Mouse (Mus musculus) heart, adult 11 months (tissue): ENCODE results near the gene Pard6b.
A peak's percentile ranks its signal among the peaks of the same experiment; 100 is the strongest.

Source experiments
- DNase-seq: peaks from one replicate; pipeline ENCODE4 v3.0.0; 2022

Pard6b gene

GRCm38 (mm10) chr2:168065511-168065910, 15.3 kb upstream of the Pard6b start:
- DNase-seq, result no peak

- no peak for DNase-seq
These were observed 14.0 kb upstream of the Pard6b start for GRCm38 (mm10) chr2:168066783-168067182.

- DNase-seq, result peak; percentile 92
These were observed 10.4 kb upstream of the Pard6b start for GRCm38 (mm10) chr2:168070425-168070824.

- DNase-seq, result peak; percentile 97
These were observed 8.2 kb upstream of the Pard6b start for GRCm38 (mm10) chr2:168072436-168073131.

- no peak for DNase-seq
These were observed 7.1 kb upstream of the Pard6b start for GRCm38 (mm10) chr2:168073722-168074121.

GRCm38 (mm10) chr2:168074457-168074856, 6.3 kb upstream of the Pard6b start:
- DNase-seq, result no peak

- no peak for DNase-seq
These were observed 3.8 kb upstream of the Pard6b start for GRCm38 (mm10) chr2:168076840-168077576.

- DNase-seq, result no peak
These were observed 2.5 kb upstream of the Pard6b start for GRCm38 (mm10) chr2:168078107-168078830.

GRCm38 (mm10) chr2:168081299-168081932, 612 bp downstream of the Pard6b start:
- no peak for DNase-seq

GRCm38 (mm10) chr2:168081933-168082306, 1.1 kb downstream of the Pard6b start:
- no peak for DNase-seq

GRCm38 (mm10) chr2:168083593-168083992, 2.8 kb downstream of the Pard6b start:
- no peak for DNase-seq

- no peak for DNase-seq
These were observed 3.4 kb downstream of the Pard6b start for GRCm38 (mm10) chr2:168084228-168084627.

- no peak for DNase-seq
These were observed 4.9 kb downstream of the Pard6b start for GRCm38 (mm10) chr2:168085621-168086265.

GRCm38 (mm10) chr2:168086318-168086717, 5.5 kb downstream of the Pard6b start:
- DNase-seq, result no peak

- DNase-seq, result no peak
These were observed 6.0 kb downstream of the Pard6b start for GRCm38 (mm10) chr2:168086839-168087238.

GRCm38 (mm10) chr2:168091560-168091959, 10.8 kb downstream of the Pard6b start:
- no peak for DNase-seq

- no peak for DNase-seq
These were observed 12.3 kb downstream of the Pard6b start for GRCm38 (mm10) chr2:168093077-168093476.

GRCm38 (mm10) chr2:168095077-168095476, 14.3 kb downstream of the Pard6b start:
- peak; percentile 91 for DNase-seq

GRCm38 (mm10) chr2:168096487-168096886, 15.7 kb downstream of the Pard6b start:
- no peak for DNase-seq

GRCm38 (mm10) chr2:168098040-168098439, 17.2 kb downstream of the Pard6b start:
- peak; percentile 94 for DNase-seq

- DNase-seq, result no peak
These were observed 19.2 kb downstream of the Pard6b start for GRCm38 (mm10) chr2:168100008-168100407.

GRCm38 (mm10) chr2:168101805-168102204, 21.0 kb downstream of the Pard6b start:
- no peak for DNase-seq

GRCm38 (mm10) chr2:168103341-168103740, 22.5 kb downstream of the Pard6b start:
- no peak for DNase-seq
